Mouse (Mus musculus): ENCODE data around the gene Olfr1061. TPM values are rescaled to one million over a fixed set of nuclear protein-coding genes. Genes with fewer than 3 reads are reported as not detected.
"Not testable (repeated sequence)": the region's sequence is repeated elsewhere in the genome, so short reads cannot be mapped to it uniquely, and the experiment has no call there.

Gene Olfr1061
- total RNA-seq (2014; rRNA removed) (not detected in 2 replicates), polyA plus RNA-seq (2015; fragmentation: Nextera tagmentation; extraction: Ambion mirVana) (not detected in 2 replicates)

GRCm38 (mm10) chr2:86413950-86414349 lies at the start of gene Olfr1061:
Gene Olfr1061, minus strand, starts transcription at chr2:86414050.
- no peak within 1 kb of the TSS for H3K4me3 ChIP-seq (ENCODE audit: low read depth, low read length)
- no peak for TF ChIP-seq CTCF (IDR thresholded peaks at IDR 0.05)
- H3K27ac ChIP-seq (ENCODE audit: low read depth, low read length), result no peak within 1 kb of the TSS
- no peaks in the 10 kb centered on the region for H3K36me3 ChIP-seq (ENCODE audit: insufficient read depth, low read length)
- DNase-seq (ENCODE audit: low spot score) (no peak), ATAC-seq (ENCODE audit: low FRiP score) (no peak)
- no peaks in the 10 kb centered on the region for H3K9me3 ChIP-seq (ENCODE audit: low read length)
- no peak within 1 kb of the TSS for H3K9ac ChIP-seq (replicated peaks; ENCODE audit: low read length, poor library complexity, severe bottlenecking)
- 80% methylated on average over 1 of the region's 1 CpGs for WGBS
- H3K4me1 ChIP-seq (ENCODE audit: insufficient read depth, low read length), result no peaks in the 10 kb centered on the region
- H3K27me3 ChIP-seq (ENCODE audit: insufficient read depth, low read length), result no peaks in the 10 kb centered on the region
- H3K4me2 ChIP-seq (ENCODE audit: low read depth, low read length, poor library complexity, severe bottlenecking), result no peak within 1 kb of the TSS

- no peaks in the 10 kb centered on the region for H3K4me1 ChIP-seq (ENCODE audit: insufficient read depth, low read length)
- H3K9me3 ChIP-seq (ENCODE audit: low read length), result no peaks in the 10 kb centered on the region
- H3K36me3 ChIP-seq (ENCODE audit: insufficient read depth, low read length), result no peaks in the 10 kb centered on the region
- no peak overlapping the region for H3K4me2 ChIP-seq (ENCODE audit: low read depth, low read length, poor library complexity, severe bottlenecking)
- H3K9ac ChIP-seq (replicated peaks; ENCODE audit: low read length, poor library complexity, severe bottlenecking), result no peak overlapping the region
- H3K27me3 ChIP-seq (ENCODE audit: insufficient read depth, low read length), result no peaks in the 10 kb centered on the region
- no peak for TF ChIP-seq CTCF (IDR thresholded peaks at IDR 0.05)
- H3K27ac ChIP-seq (ENCODE audit: low read depth, low read length), result no peak overlapping the region
- WGBS, result 81% methylated on average over 1 of the region's 1 CpGs
- ATAC-seq (ENCODE audit: low FRiP score) (no peak), DNase-seq (ENCODE audit: low spot score) (no peak)
- H3K4me3 ChIP-seq (ENCODE audit: low read depth, low read length), result no peak overlapping the region
Observed at GRCm38 (mm10) chr2:86460434-86460833, 46.6 kb upstream of the Olfr1061 start.

- Histone ChIP-seq H3K4me3 (ENCODE audit: low read depth, low read length) (no peak within 1 kb of the TSS), H3K9ac (replicated peaks; ENCODE audit: low read length, poor library complexity, severe bottlenecking) (no peak within 1 kb of the TSS), H3K36me3 (ENCODE audit: insufficient read depth, low read length) (no peaks in the 10 kb centered on the region), H3K4me2 (ENCODE audit: low read depth, low read length, poor library complexity, severe bottlenecking) (no peak within 1 kb of the TSS), H3K4me1 (ENCODE audit: insufficient read depth, low read length) (no peaks in the 10 kb centered on the region), H3K27me3 (ENCODE audit: insufficient read depth, low read length) (no peaks in the 10 kb centered on the region), H3K9me3 (ENCODE audit: low read length) (no peaks in the 10 kb centered on the region), H3K27ac (ENCODE audit: low read depth, low read length) (no peak within 1 kb of the TSS)
- no peak for DNase-seq (ENCODE audit: low spot score)
- TF ChIP-seq CTCF (IDR thresholded peaks at IDR 0.05), result no peak
- ATAC-seq (ENCODE audit: low FRiP score), result no peak
- WGBS, result 88% methylated on average over 1 of the region's 1 CpGs
Observed at GRCm38 (mm10) chr2:86456169-86456568, 42.3 kb upstream of the Olfr1061 start, which contains the start of gene Olfr1066. Gene Olfr1066, minus strand, starts transcription at chr2:86456269.

- DNase-seq (ENCODE audit: low spot score); H3K4me3 ChIP-seq (ENCODE audit: low read depth, low read length); H3K9ac ChIP-seq (replicated peaks; ENCODE audit: low read length, poor library complexity, severe bottlenecking); H3K27me3 ChIP-seq (ENCODE audit: insufficient read depth, low read length); H3K36me3 ChIP-seq (ENCODE audit: insufficient read depth, low read length); H3K4me2 ChIP-seq (ENCODE audit: low read depth, low read length, poor library complexity, severe bottlenecking); H3K9me3 ChIP-seq (ENCODE audit: low read length); H3K4me1 ChIP-seq (ENCODE audit: insufficient read depth, low read length); H3K27ac ChIP-seq (ENCODE audit: low read depth, low read length); ATAC-seq (ENCODE audit: low FRiP score): not testable (repeated sequence)
- no CpG with 5 or more reads among the region's 1 CpGs for WGBS
Observed at GRCm38 (mm10) chr2:86450491-86450890, 36.6 kb upstream of the Olfr1061 start, which contains the start of gene Olfr1065. Gene Olfr1065, minus strand, starts transcription at chr2:86450591.

- not testable (repeated sequence) for H3K9ac ChIP-seq (replicated peaks; ENCODE audit: low read length, poor library complexity, severe bottlenecking); H3K27me3 ChIP-seq (ENCODE audit: insufficient read depth, low read length); H3K4me3 ChIP-seq (ENCODE audit: low read depth, low read length); ATAC-seq (ENCODE audit: low FRiP score); H3K36me3 ChIP-seq (ENCODE audit: insufficient read depth, low read length); H3K4me1 ChIP-seq (ENCODE audit: insufficient read depth, low read length); H3K27ac ChIP-seq (ENCODE audit: low read depth, low read length); H3K9me3 ChIP-seq (ENCODE audit: low read length); DNase-seq (ENCODE audit: low spot score); H3K4me2 ChIP-seq (ENCODE audit: low read depth, low read length, poor library complexity, severe bottlenecking)
- 48% methylated on average over 1 of the region's 1 CpGs for WGBS
Observed at GRCm38 (mm10) chr2:86442101-86442500, 28.3 kb upstream of the Olfr1061 start.

GRCm38 (mm10) chr2:86428511-86428910 lies 14.7 kb upstream of the Olfr1061 start:
- WGBS, result 90% methylated on average over 8 of the region's 8 CpGs
- not testable (repeated sequence) for DNase-seq (ENCODE audit: low spot score); H3K27me3 ChIP-seq (ENCODE audit: insufficient read depth, low read length); H3K4me3 ChIP-seq (ENCODE audit: low read depth, low read length); ATAC-seq (ENCODE audit: low FRiP score); H3K9ac ChIP-seq (replicated peaks; ENCODE audit: low read length, poor library complexity, severe bottlenecking); H3K4me1 ChIP-seq (ENCODE audit: insufficient read depth, low read length); H3K36me3 ChIP-seq (ENCODE audit: insufficient read depth, low read length); H3K4me2 ChIP-seq (ENCODE audit: low read depth, low read length, poor library complexity, severe bottlenecking); H3K9me3 ChIP-seq (ENCODE audit: low read length); H3K27ac ChIP-seq (ENCODE audit: low read depth, low read length)

- H3K9ac ChIP-seq (replicated peaks; ENCODE audit: low read length, poor library complexity, severe bottlenecking); H3K36me3 ChIP-seq (ENCODE audit: insufficient read depth, low read length); H3K4me3 ChIP-seq (ENCODE audit: low read depth, low read length); DNase-seq (ENCODE audit: low spot score); H3K27ac ChIP-seq (ENCODE audit: low read depth, low read length); H3K4me2 ChIP-seq (ENCODE audit: low read depth, low read length, poor library complexity, severe bottlenecking); H3K9me3 ChIP-seq (ENCODE audit: low read length); ATAC-seq (ENCODE audit: low FRiP score); H3K4me1 ChIP-seq (ENCODE audit: insufficient read depth, low read length); H3K27me3 ChIP-seq (ENCODE audit: insufficient read depth, low read length): not testable (repeated sequence)
Observed at GRCm38 (mm10) chr2:86426649-86427048, 12.8 kb upstream of the Olfr1061 start, which contains the start of gene Olfr1062. Gene Olfr1062, minus strand, starts transcription at chr2:86426749.

Measured in midbrain, postnatal 0 days (tissue).